Mouse (Mus musculus) kidney, adult 2 months (tissue): Measurements from ENCODE around the gene Lrrc7. TPM values are rescaled to one million over a fixed set of nuclear protein-coding genes. Genes with fewer than 3 reads are reported as not detected.

Source experiments
- DNase-seq: peaks from one replicate; pipeline ENCODE4 v3.0.0; 2021
- H3K27ac ChIP-seq: fragments of 200-500 bp; 2 replicates; pipeline ENCODE4 v1.5.1; 2012; ENCODE audit warnings: low read depth, low read length, control low read depth, inconsistent platforms; ENCODE audit not compliant: insufficient read depth
- H3K27me3 ChIP-seq: fragments of 200-500 bp; replicated peaks from 2 replicates; pipeline ENCODE4 v1.6.1; 2012; ENCODE audit warnings: mild to moderate bottlenecking, moderate library complexity, low read length, inconsistent platforms; ENCODE audit not compliant: control insufficient read depth, insufficient read depth
- H3K36me3 ChIP-seq: fragments of 200-500 bp; 2 replicates; pipeline ENCODE4 v1.6.1; 2012; ENCODE audit warnings: mild to moderate bottlenecking, moderate library complexity, low read length, inconsistent platforms; ENCODE audit not compliant: control insufficient read depth, insufficient read depth
- H3K4me1 ChIP-seq: fragments of 200-500 bp; 2 replicates; pipeline ENCODE4 v1.6.1; 2011; ENCODE audit warnings: low read length; ENCODE audit not compliant: control insufficient read depth, insufficient read depth
- H3K4me3 ChIP-seq: fragments of 200-500 bp; 2 replicates; pipeline ENCODE4 v1.5.1; 2011; ENCODE audit warnings: mild to moderate bottlenecking, low read depth, low read length, control low read depth; ENCODE audit not compliant: insufficient read depth
- CTCF ChIP-seq: fragments of 200-500 bp; conservative IDR thresholded peaks from 2 replicates; pipeline ENCODE4 v1.5.1; 2011; ENCODE audit warnings: low read depth, mild to moderate bottlenecking, control low read depth, low read length, moderate library complexity, mixed read lengths; ENCODE audit not compliant: insufficient read depth, insufficient read length
- POLR2A ChIP-seq: fragments of 200-500 bp; IDR thresholded peaks from one replicate; pipeline ENCODE4 v1.6.1; 2011; ENCODE audit warnings: low read depth, low read length, control low read depth
- WGBS: fragments of 180-500 bp; shearing (Covaris S2); methylation state at CpG from one replicate; pipeline ENCODE4 v1.1.7; 2018; 5-methylcytosine and 5-hydroxymethylcytosine counted together
- polyA plus RNA-seq: library from polyadenylated mRNA; depleted of rRNA; stranded (reverse); fragments of >200 nt; gene quantifications from 2 replicates; pipeline ENCODE4 v1.2.3, GENCODE M21; 2012; rRNA removed

Lrrc7 gene
- polyA plus RNA-seq: not detected in 2 replicates

GRCm38 (mm10) chr3:158561987-158562360 lies at the start of gene Lrrc7:
Gene Lrrc7, minus strand, starts transcription at chr3:158562221.
- Histone ChIP-seq H3K4me3 (peak within 1 kb of the TSS; percentile 1; the same call in 1 of the 2 replicates), H3K27ac (no peak within 1 kb of the TSS), H3K36me3 (no peaks in the 10 kb centered on the region), H3K27me3 (peaks cover 1% of the 10 kb centered on the region), H3K4me1 (no peaks in the 10 kb centered on the region)
- WGBS: 1% methylated on average over 28 of the region's 28 CpGs
- TF ChIP-seq POLR2A (no peak), CTCF (no peak)
- DNase-seq: no peak

GRCm38 (mm10) chr3:158607065-158607464 lies 45.0 kb upstream of the Lrrc7 start:
- no peak for TF ChIP-seq CTCF
- TF ChIP-seq POLR2A: no peak
- Histone ChIP-seq H3K27me3 (no peaks in the 10 kb centered on the region), H3K27ac (no peak overlapping the region), H3K4me1 (no peaks in the 10 kb centered on the region), H3K4me3 (no peak overlapping the region), H3K36me3 (no peaks in the 10 kb centered on the region)
- 52% methylated on average over 1 of the region's 1 CpGs for WGBS
- no peak for DNase-seq

GRCm38 (mm10) chr3:158605274-158605673 lies 43.3 kb upstream of the Lrrc7 start:
- H3K4me1 ChIP-seq: no peaks in the 10 kb centered on the region
- no peak for DNase-seq
- H3K27ac ChIP-seq: no peak overlapping the region
- no peak overlapping the region for H3K4me3 ChIP-seq
- no peaks in the 10 kb centered on the region for H3K27me3 ChIP-seq
- no peaks in the 10 kb centered on the region for H3K36me3 ChIP-seq
- no peak for TF ChIP-seq CTCF
- TF ChIP-seq POLR2A: no peak

- Histone ChIP-seq H3K27ac (no peak overlapping the region), H3K27me3 (peaks cover 1% of the 10 kb centered on the region), H3K4me3 (peak overlapping the region; percentile 1; the same call in 1 of the 2 replicates), H3K4me1 (no peaks in the 10 kb centered on the region), H3K36me3 (no peaks in the 10 kb centered on the region)
- TF ChIP-seq CTCF (no peak), POLR2A (no peak)
- WGBS: 1% methylated on average over 55 of the region's 55 CpGs
- no peak for DNase-seq
Observed at GRCm38 (mm10) chr3:158561256-158561986, 600 bp downstream of the Lrrc7 start.

GRCm38 (mm10) chr3:158560891-158561255 lies 1.1 kb downstream of the Lrrc7 start:
- WGBS: 2% methylated on average over 16 of the region's 16 CpGs
- Histone ChIP-seq H3K36me3 (no peaks in the 10 kb centered on the region), H3K27ac (no peak overlapping the region), H3K4me1 (no peaks in the 10 kb centered on the region), H3K4me3 (no peak overlapping the region), H3K27me3 (peaks cover 1% of the 10 kb centered on the region)
- DNase-seq: no peak
- TF ChIP-seq CTCF (no peak), POLR2A (no peak)

GRCm38 (mm10) chr3:158559691-158560650 lies 2.0 kb downstream of the Lrrc7 start:
- Histone ChIP-seq H3K4me1 (no peaks in the 10 kb centered on the region), H3K4me3 (no peak overlapping the region), H3K36me3 (no peaks in the 10 kb centered on the region), H3K27me3 (peaks cover 1% of the 10 kb centered on the region), H3K27ac (no peak overlapping the region)
- 3% methylated on average over 18 of the region's 18 CpGs for WGBS
- DNase-seq: no peak
- TF ChIP-seq CTCF (no peak), POLR2A (no peak)

GRCm38 (mm10) chr3:158559131-158559658 lies 2.8 kb downstream of the Lrrc7 start:
- Histone ChIP-seq H3K36me3 (no peaks in the 10 kb centered on the region), H3K27ac (no peak overlapping the region), H3K27me3 (peaks cover 1% of the 10 kb centered on the region), H3K4me3 (no peak overlapping the region), H3K4me1 (no peaks in the 10 kb centered on the region)
- TF ChIP-seq POLR2A: no peak
- TF ChIP-seq CTCF: no peak
- DNase-seq: no peak
- 34% methylated on average over 5 of the region's 5 CpGs for WGBS
